Comparison of ENCODE assay signal across 8 mouse cellular contexts in the genomic region with DNA sequence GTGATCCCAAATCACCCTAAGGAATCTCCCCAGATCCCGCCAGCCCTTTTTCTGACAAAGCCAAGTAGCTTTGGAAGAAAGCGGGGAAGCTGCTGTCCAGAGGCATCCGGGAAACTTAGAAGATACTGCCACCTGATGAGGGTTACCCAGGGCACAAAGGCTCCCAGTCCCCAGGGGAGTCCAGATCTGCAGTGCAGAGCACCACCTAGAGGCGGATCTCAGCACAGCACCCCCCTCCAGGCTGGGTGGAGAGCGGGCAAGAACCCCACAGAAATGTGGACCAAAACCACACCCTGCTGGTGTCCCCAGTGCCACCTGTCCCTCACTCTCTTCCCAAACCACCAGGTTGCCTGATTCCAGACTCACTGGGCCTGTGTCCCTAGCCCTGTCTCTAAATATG. TPM values are rescaled to one million over a fixed set of nuclear protein-coding genes. Genes with fewer than 3 reads are reported as not detected.
DNase-seq lines count a peak whose midpoint lies in the region; ATAC-seq and TF ChIP-seq lines count a peak whose summit lies in the region.

No protein-coding gene starts in this region.

- ATAC-seq in common myeloid progenitor, adult 5-6 weeks (replicated peaks; ENCODE audit: low read depth, poor library complexity, severe bottlenecking): peak; percentile 95
- ATAC-seq in lung, postnatal 0 days: peak; percentile 53

- H3K27me3 ChIP-seq in lung, postnatal 0 days (replicated peaks; ENCODE audit: insufficient read depth, low read length): no peaks in the 10 kb centered on the region

- H3K27ac ChIP-seq in lung, postnatal 0 days (ENCODE audit: low read length): no peak overlapping the region

- H3K4me3 ChIP-seq in lung, postnatal 0 days (ENCODE audit: low read depth, low read length): no peak overlapping the region

- no peak overlapping the region for H3K4me2 ChIP-seq in lung, postnatal 0 days (replicated peaks; ENCODE audit: low read depth, low read length)

- WGBS in lung, postnatal 0 days: 15% methylated on average over 5 of the region's 5 CpGs

- H3K36me3 ChIP-seq in lung, postnatal 0 days (ENCODE audit: insufficient read depth, low read length): no peaks in the 10 kb centered on the region

- no peaks in the 10 kb centered on the region for H3K4me1 ChIP-seq in lung, postnatal 0 days (ENCODE audit: insufficient read depth, low read depth, low read length)

- DNase-seq in CD8-positive naive resting alpha-beta T cell, adult 2 months (ENCODE audit: low read depth in 2 of 2, low spot score in 2 of 2): peak; percentile 62 to 70
- DNase-seq in adrenal gland, adult (ENCODE audit: inconsistent age in 2 of 2, low spot score in 1 of 2): peak; percentile 62 to 90
- peak; percentile 50 for DNase-seq in gastrocnemius, postnatal 25 days
- peak; percentile 57 to 84 for DNase-seq in kidney, postnatal 36 days
- peak; percentile 51 for DNase-seq in lung, postnatal 0 days (ENCODE audit: low spot score)
- peak; percentile 58 for DNase-seq in right cerebral cortex, postnatal 14 days
- peak; percentile 44 to 73 for DNase-seq in urinary bladder, postnatal 4 days (ENCODE audit: low spot score in 2 of 2)

- H3K9ac ChIP-seq in lung, postnatal 0 days (replicated peaks; ENCODE audit: low read depth): no peak overlapping the region

- TF ChIP-seq EP300 in lung, postnatal 0 days (IDR thresholded peaks at IDR 0.05): no peak

- no peaks in the 10 kb centered on the region for H3K9me3 ChIP-seq in lung, postnatal 0 days (ENCODE audit: low read length)

- peak; percentile 91 for TF ChIP-seq CTCF in lung, postnatal 0 days (IDR thresholded peaks at IDR 0.05)

RNA-seq across cellular contexts. Expression of gene Cdh23, which starts 0.7 kb away (rescaled TPM):
- not detected in 2 replicates for total RNA-seq in common myeloid progenitor, adult 5-6 weeks (2017)
- total RNA-seq in gastrocnemius, postnatal 25 days (2021): 1 to 10 TPM; 2.2 to 3.8 TPM
- 0.35 and 0.58 TPM in 2 replicates for polyA plus RNA-seq in lung, postnatal 0 days (2015; fragmentation: Nextera tagmentation; extraction: Ambion mirVana)

RNA-seq across cellular contexts. Expression of gene Slc29a3, which starts 55.6 kb away (rescaled TPM):
- total RNA-seq in common myeloid progenitor, adult 5-6 weeks (2017): 12.5 and 16.9 TPM in 2 replicates
- total RNA-seq in gastrocnemius, postnatal 25 days (2021): 1 to 10 TPM; 2.4 to 3.4 TPM
- polyA plus RNA-seq in lung, postnatal 0 days (2015; fragmentation: Nextera tagmentation; extraction: Ambion mirVana): 9.3 and 9.8 TPM in 2 replicates
